Mouse (Mus musculus) urinary bladder, postnatal 14 days (tissue): ENCODE measurements around the gene Lcn3.
"Not testable (repeated sequence)": the region's sequence is repeated elsewhere in the genome, so short reads cannot be mapped to it uniquely, and the experiment has no call there.

Experiments used
- DNase-seq: peaks from one replicate; pipeline ENCODE4 v3.0.0; 2021; ENCODE audit warnings: low spot score

The Lcn3 gene

DNA sequence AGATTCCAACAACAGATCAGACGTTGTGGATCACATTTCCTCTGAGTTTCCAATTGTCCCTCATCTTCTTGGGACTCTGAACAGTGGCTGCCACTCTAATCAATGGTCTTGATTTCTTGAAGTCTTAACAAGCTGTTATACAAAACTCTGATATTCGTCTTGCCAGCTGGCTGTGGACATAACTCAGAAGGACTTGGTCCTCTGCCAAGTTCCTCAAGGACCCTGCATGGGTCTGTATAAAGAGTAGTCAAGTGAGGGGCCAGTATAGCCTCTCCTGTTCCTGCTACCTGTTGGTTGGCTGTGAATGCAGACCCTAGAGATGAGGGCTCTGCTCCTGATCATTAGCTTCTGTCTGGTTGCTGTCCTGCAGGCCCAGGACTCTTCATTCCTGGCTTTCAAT lies at the start of gene Lcn3:
Gene Lcn3, plus strand, starts transcription at position 301 of the 400 bp plus-strand sequence.
- no peak for DNase-seq

GRCm38 (mm10) chr2:25717222-25717621 lies 48.1 kb upstream of the Lcn3 start:
- DNase-seq, result no peak

GRCm38 (mm10) chr2:25733199-25733930 lies 32.0 kb upstream of the Lcn3 start:
- DNase-seq, result no peak

DNA sequence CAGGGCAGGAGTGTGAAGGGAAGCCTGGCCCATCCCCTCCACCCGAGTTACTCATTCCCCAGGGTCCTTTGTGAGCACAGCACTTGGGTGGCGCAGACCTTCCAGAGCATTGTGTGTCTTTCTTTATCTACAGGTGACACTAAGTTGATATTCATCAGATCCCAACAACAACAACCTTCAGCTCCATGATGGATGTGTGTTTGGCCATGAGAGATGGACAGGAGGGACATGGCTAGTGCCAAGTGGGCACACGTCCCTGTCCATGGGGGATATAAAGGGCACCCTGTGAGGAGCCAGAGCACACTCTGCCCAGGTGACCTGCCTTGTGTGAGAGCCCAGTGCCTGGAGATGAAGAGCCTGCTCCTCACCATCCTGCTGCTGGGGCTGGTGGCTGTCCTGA lies 28.7 kb upstream of the Lcn3 start, which contains the start of gene Obp2b:
Gene Obp2b, plus strand, starts transcription at position 301 of the 400 bp plus-strand sequence.
- not testable (repeated sequence) for DNase-seq

DNA sequence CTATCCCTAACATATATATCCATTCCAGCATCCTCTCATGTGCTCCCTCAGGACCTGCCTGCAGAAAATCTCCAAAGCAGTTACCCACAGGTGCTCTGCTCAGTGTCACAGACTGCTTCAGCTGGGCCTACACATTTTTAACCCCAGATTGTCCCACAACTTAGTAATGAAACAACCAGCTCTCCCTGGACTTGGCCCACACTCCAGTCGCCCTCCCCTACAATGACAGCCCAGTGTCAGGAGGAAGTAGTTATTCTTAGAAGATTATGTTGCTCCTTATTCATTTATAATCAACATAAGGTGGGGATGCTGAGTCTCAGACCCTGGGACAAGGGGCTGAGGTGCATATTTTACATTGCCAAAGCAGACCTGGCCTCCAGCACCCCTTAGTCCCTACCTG lies 23.7 kb upstream of the Lcn3 start:
- DNase-seq, result no peak

GRCm38 (mm10) chr2:25754201-25754600 lies 11.2 kb upstream of the Lcn3 start:
- DNase-seq, result no peak

GRCm38 (mm10) chr2:25758064-25758625 lies 7.2 kb upstream of the Lcn3 start:
- no peak for DNase-seq

- no peak for DNase-seq
Measured at GRCm38 (mm10) chr2:25767764-25768163, 2.4 kb downstream of the Lcn3 start.

GRCm38 (mm10) chr2:25773507-25773906 lies 8.1 kb downstream of the Lcn3 start:
- no peak for DNase-seq

DNA sequence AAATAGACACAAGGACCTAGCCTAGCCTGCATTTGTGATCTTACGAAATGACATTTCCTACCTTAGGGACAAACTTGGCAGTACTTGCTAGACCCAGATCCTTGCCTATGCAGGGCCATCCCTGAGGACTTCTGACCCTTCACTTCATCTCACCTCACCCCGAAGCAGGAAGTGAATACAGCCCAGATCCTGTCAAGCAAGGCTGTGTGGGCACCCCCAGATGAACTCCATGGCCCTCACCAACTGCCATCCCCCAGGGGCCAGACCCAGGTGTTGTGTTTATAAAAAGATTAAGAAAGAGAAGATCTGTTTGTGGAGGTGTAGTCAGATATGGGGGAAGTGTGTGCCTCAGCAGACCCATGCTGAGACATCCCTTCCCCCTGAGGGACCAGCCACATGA lies 9.3 kb downstream of the Lcn3 start:
- no peak for DNase-seq

DNA sequence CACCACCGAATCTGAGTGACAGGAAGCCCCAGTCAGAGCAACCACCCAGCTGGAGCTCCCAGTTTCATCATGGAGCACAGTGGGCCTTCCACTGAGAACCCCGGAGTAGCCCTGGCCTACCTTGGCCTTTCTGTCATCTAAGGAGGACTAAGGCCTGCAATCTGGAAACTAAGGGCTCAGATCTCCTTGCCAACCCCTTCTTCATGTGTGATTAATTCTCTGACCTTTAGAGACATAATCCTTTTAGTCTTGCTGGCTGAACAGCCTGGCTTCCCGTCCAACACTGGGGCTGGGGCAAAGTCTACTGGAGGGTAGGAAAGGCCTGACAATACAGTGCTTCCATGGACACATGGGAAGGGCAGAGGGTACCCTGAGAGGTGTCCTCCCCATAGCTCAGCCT lies 10.6 kb downstream of the Lcn3 start:
- no peak for DNase-seq

DNA sequence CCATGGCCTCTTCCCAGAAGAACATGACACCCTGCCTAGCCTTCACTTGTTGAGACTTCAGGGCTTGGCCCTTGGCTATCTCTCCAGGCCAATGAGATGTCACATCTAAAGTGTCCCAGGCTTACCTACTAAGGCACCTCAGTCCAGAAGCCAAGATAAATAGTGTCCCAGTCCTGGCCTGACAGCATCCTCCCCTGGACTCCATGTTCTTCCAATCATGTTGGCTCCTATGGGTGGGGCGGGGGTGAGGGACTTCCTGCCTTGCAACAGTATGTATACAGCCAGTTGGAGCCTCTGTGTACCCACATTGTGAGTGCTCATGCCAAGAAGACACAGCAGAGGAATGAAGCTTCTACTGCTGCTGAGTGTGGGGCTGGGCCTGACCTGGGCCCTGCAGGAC lies 11.3 kb downstream of the Lcn3 start, which contains the start of gene Lcn11:
Gene Lcn11, plus strand, starts transcription at position 301 of the 400 bp plus-strand sequence.
- DNase-seq, result no peak

GRCm38 (mm10) chr2:25779076-25779475 lies 13.7 kb downstream of the Lcn3 start:
- DNase-seq, result no peak

- no peak for DNase-seq
Measured at GRCm38 (mm10) chr2:25780921-25781320, 15.6 kb downstream of the Lcn3 start.

DNA sequence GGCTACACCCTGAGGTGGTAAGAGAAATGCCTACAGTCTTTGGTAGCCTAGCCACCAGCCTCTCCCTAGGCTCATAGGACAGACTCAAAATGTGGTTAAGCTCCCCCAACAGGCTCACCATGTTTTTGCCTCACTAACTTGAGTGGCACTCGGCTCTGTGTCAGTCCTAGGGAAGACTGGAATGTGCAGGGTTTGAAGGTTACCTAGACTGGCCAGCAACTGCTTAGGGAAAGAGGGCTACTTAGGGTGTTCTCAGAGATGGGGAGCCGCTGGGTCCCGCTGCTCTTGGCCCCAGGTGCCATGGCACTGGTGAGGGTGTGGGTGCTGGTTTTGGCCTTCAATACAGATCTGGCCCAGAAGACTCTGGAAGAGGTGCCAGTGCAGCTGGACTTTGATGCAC lies 16.6 kb downstream of the Lcn3 start, which contains the start of gene Gm13539:
Gene Gm13539, plus strand, starts transcription at position 301 of the 400 bp plus-strand sequence.
- no peak for DNase-seq

DNA sequence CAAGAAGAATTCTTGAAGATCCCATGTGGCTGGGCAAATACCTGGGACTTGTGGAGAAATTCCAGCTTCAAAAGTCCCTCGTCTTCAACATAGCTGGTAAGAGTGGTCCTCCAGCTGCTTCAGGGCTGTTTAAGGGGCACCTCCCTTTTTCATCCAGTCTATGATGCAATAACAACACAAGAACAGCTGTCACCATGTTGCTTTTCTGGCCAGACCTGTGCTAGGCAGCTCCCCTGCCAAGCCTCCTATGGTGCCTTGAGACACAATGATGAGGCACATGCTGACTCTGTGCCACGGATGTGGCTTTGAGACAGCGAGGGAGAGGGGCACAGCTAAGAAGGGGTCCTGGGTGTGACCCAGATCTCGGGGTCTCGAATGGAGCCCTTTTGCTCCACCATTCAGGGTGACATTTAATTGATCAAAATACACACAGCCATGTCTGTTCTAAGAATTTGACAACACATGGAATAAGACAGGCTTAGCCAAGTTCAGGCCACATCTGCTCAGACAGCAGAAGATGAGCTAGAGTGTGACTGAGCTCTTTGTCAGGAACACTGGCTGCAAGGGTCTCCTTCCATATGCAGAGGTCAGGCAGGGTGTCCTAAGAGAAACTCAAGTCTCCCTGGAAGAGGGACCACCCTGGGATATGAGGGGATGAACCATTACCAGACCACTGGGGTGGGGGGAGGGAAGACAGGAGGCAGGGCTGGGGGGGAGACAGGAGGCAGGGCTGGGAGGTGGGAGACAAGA lies 20.4 kb downstream of the Lcn3 start:
- DNase-seq, result no peak

DNA sequence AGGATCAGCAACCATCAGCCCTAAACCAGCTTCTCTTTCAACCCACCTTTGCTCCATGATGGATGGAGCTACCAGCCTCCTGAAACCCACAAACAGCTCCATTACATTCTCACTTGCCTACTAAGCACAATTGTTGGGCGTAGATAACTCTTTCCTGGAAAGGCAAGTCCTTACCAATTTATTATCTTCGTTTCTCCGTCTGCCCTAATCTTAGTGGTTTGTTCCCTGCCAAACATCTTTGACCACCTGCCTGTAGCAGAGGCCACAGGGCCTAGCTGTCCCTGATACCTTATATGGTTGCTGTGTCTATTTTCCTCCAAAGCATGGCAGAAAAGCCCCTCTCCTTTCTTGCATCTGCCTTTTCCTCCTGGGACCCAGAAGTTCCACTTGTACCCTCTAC lies 23.7 kb downstream of the Lcn3 start:
- no peak for DNase-seq

DNA sequence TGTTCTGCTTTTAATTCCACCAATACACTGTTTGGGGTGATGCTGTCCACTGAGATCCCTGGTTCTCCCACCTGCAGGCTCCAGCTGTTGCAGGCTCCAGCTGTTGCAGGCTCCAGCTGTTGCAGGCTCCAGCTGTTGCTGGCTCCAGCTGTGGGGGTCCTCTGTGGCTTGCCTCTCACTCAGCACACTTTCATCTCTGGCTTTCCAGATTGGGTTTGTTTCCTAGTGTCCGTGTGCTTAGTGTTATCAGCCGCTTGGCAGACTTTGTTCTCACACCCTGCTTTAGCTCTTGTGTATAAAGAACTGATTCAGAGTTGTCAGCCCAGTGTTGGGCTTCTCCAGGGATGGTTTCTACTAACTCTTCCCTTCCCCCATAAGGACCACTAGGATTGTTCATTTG lies 32.3 kb downstream of the Lcn3 start:
- no peak for DNase-seq

GRCm38 (mm10) chr2:25798065-25798464 lies 32.7 kb downstream of the Lcn3 start:
- DNase-seq, result no peak

GRCm38 (mm10) chr2:25811711-25812110 lies 46.3 kb downstream of the Lcn3 start:
- DNase-seq, result no peak

DNA sequence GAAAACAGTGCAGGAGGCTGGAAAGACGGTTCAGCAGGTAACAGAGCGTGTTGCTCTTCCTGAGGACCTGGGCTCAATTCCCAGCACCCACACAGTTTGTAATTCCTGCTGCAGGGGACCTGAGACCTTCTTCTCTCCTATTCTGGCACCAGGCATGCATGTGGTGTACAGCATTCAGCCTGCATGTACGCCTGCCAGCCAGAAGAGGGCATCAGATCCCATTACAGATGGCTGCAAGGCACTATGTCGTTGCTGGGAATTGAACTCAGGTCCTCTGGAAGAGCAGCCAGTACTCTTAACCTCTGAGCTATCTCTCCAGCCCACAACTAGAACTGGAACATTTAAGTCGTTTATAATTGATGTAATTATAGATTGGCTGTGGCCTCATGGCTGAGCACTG lies 48.0 kb downstream of the Lcn3 start:
- DNase-seq, result no peak

DNA sequence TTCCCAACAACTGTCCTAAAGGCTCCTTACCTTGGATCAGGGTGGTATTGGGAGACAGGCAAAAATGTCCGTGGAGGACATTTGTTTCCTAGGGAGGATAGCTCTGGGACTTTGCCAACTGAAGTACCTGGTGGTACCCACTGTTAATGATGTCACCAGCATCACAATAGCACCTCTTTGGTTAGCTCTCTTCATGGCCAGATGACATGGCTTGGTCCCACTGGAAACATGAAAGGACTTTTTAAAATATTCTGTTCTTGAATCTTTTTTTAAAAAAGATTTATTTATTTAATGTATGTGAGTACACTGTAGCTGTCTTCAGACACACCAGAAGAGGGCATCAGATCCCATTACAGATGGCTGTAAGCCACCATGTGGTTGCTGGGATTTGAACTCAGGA lies 50.4 kb downstream of the Lcn3 start, which contains the start of gene Glt6d1:
Gene Glt6d1, minus strand, starts transcription at position 101 of the 400 bp plus-strand sequence.
- not testable (repeated sequence) for DNase-seq
